Mouse (Mus musculus) small intestine, adult 2 months (tissue): Measurements from ENCODE around the gene Ssc4d.
A peak's percentile ranks its signal among the peaks of the same experiment; 100 is the strongest.

Source experiments
- CTCF ChIP-seq: fragments of 200-500 bp; IDR thresholded peaks from 2 replicates; pipeline ENCODE4 v1.5.1; 2012; ENCODE audit warnings: low read depth, mild to moderate bottlenecking, control low read depth, inconsistent platforms, low read length, moderate library complexity, mixed read lengths; ENCODE audit not compliant: insufficient replicate concordance, insufficient read length; ENCODE audit errors: extremely low read depth
- POLR2A ChIP-seq: fragments of 200-500 bp; IDR thresholded peaks from 2 replicates; pipeline ENCODE4 v1.6.1; 2012; ENCODE audit warnings: low read depth, mild to moderate bottlenecking, control low read depth, inconsistent platforms, low read length, moderate library complexity

GRCm38 (mm10) chr5:135982398-135982797 lies 8.1 kb upstream of the Ssc4d start:
- TF ChIP-seq CTCF, result peak; percentile 78; the same call in 1 of the 2 replicates
- TF ChIP-seq POLR2A, result no peak
